In genomic region chr2:170154301-170154721, GRCm38 (mm10) we compare ENCODE assay signal across 8 mouse cellular contexts. TPM values are rescaled to one million over a fixed set of nuclear protein-coding genes. Genes with fewer than 3 reads are reported as not detected.
DNase-seq lines count a peak whose midpoint lies in the region; ATAC-seq and TF ChIP-seq lines count a peak whose summit lies in the region.

No protein-coding gene starts in this region.

- no peaks in the 10 kb centered on the region for H3K27me3 ChIP-seq in thymus, adult 2 months (ENCODE audit: control insufficient read depth, insufficient read depth, low read length)
- no peaks in the 10 kb centered on the region for H3K27me3 ChIP-seq in liver, embryonic 13.5 days

- intact Hi-C loops in left cerebral cortex, adult 2 months (cut with DNase I), result no loop called here

- no peak overlapping the region for H3K4me3 ChIP-seq in thymus, adult 2 months (ENCODE audit: control insufficient read depth, insufficient read depth, low read length)
- peak overlapping the region; percentile 69 for H3K4me3 ChIP-seq in liver, embryonic 13.5 days (replicated peaks)
- H3K4me3 ChIP-seq in left cerebral cortex, adult 2 months, result no peak overlapping the region

- no peak for ATAC-seq in liver, embryonic 13.5 days (ENCODE audit: low read depth)

- WGBS in thymus, adult 2 months, result 6% methylated on average over 6 of the region's 6 CpGs
- 10% methylated on average over 6 of the region's 6 CpGs for WGBS in liver, embryonic 13.5 days (ENCODE audit: insufficient replicate concordance)

- no peak for TF ChIP-seq CTCF in thymus, adult 2 months (IDR thresholded peaks at IDR 0.05; ENCODE audit: borderline replicate concordance, control insufficient read depth, extremely low read depth, insufficient read depth, low read length, poor library complexity)
- no peak for TF ChIP-seq CTCF in left cerebral cortex, adult 2 months (IDR thresholded peaks at IDR 0.05)

- DNase-seq in embryo, embryonic 10.5 days (ENCODE audit: low spot score), result peak; percentile 41
- DNase-seq in embryo, embryonic 11 days, result no peak
- no peak for DNase-seq in thymus, adult 2 months
- DNase-seq in thymus, postnatal 14 days, result no peak
- no peak for DNase-seq in liver, embryonic 13.5 days
- no peak for DNase-seq in left cerebral cortex, adult 2 months (ENCODE audit: extremely low spot score in 1 of 2, low spot score in 2 of 2)
- no peak for DNase-seq in left cerebral cortex, adult 18-20 months (ENCODE audit: low spot score in 2 of 2)
- no peak for DNase-seq in gastrocnemius, postnatal 4 days (ENCODE audit: low spot score in 2 of 2)

- H3K4me1 ChIP-seq in thymus, adult 2 months (replicated peaks; ENCODE audit: control insufficient read depth, insufficient read depth, low read length), result peaks cover 27% of the 10 kb centered on the region
- peaks cover 88% of the 10 kb centered on the region for H3K4me1 ChIP-seq in liver, embryonic 13.5 days (replicated peaks)

- TF ChIP-seq POLR2A in thymus, adult 2 months (IDR thresholded peaks at IDR 0.05; ENCODE audit: control insufficient read depth, extremely low read depth, insufficient read depth, low read length, poor library complexity), result no peak

- peak overlapping the region; percentile 73 for H3K4me2 ChIP-seq in liver, embryonic 13.5 days

- peak overlapping the region; percentile 93 for H3K27ac ChIP-seq in thymus, adult 2 months (ENCODE audit: control insufficient read depth, insufficient read depth, low read length)
- peak overlapping the region; percentile 98 for H3K27ac ChIP-seq in liver, embryonic 13.5 days
- no peak overlapping the region for H3K27ac ChIP-seq in left cerebral cortex, adult 2 months

- H3K9ac ChIP-seq in liver, embryonic 13.5 days, result peak overlapping the region; percentile 87

- no peaks in the 10 kb centered on the region for H3K36me3 ChIP-seq in thymus, adult 2 months (ENCODE audit: control insufficient read depth, insufficient read depth, low read length)
- no peaks in the 10 kb centered on the region for H3K36me3 ChIP-seq in liver, embryonic 13.5 days

- H3K9me3 ChIP-seq in liver, embryonic 13.5 days (replicated peaks), result no peaks in the 10 kb centered on the region

RNA-seq across cellular contexts. Expression of gene Zfp217, which starts 6.4 kb away (rescaled TPM):
- polyA plus RNA-seq in thymus, adult 2 months (2012; rRNA removed), result 32.1 and 41.0 TPM in 2 replicates
- polyA plus RNA-seq in liver, embryonic 13.5 days (2015; fragmentation: Nextera tagmentation; extraction: Ambion mirVana), result 3.6 and 3.7 TPM in 2 replicates
- total RNA-seq in left cerebral cortex, adult 2 months (2021), result 1 to 10 TPM; 2.9 to 3.4 TPM
- 1 to 10 TPM; 2.8 to 3.0 TPM for total RNA-seq in left cerebral cortex, adult 18-20 months (2021)
- 10 to 100 TPM; 14.1 to 15.1 TPM for total RNA-seq in gastrocnemius, postnatal 4 days (2021)
